Mouse (Mus musculus) ZHBTc4 (cell line): Measurements from ENCODE around the gene Fam110c.
"Not testable (repeated sequence)": the region's sequence is repeated elsewhere in the genome, so short reads cannot be mapped to it uniquely, and the experiment has no call there.

Experiments
- DNase-seq: peaks from one replicate; pipeline ENCODE4 v3.0.0-alpha.2; 2011; ENCODE audit warnings: low read depth, low spot score

The Fam110c gene

GRCm38 (mm10) chr12:31073412-31074354 lies at the start of gene Fam110c:
Fam110c (plus strand) TSS chr12:31073861.
- DNase-seq = peak; percentile 44

DNA sequence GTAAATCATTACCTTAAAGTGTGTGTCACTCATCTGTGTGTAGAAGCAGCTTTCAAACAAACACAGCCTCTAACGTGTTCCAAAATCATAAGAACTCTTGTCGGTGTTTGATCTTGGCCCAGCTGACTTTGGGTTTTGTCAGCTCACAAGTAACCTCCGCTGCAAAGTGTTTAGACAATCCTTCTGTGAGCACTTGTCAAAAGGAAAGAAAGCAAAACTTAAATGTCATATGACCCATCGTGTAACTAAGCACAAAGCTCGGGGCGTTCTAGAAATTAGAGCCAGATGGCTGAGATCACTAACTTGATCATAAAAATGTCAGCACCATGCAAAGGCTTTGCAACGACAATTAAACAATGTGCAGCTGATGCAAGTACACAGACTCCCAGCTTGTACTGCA lies 47.2 kb upstream of the Fam110c start:
- no peak for DNase-seq

DNA sequence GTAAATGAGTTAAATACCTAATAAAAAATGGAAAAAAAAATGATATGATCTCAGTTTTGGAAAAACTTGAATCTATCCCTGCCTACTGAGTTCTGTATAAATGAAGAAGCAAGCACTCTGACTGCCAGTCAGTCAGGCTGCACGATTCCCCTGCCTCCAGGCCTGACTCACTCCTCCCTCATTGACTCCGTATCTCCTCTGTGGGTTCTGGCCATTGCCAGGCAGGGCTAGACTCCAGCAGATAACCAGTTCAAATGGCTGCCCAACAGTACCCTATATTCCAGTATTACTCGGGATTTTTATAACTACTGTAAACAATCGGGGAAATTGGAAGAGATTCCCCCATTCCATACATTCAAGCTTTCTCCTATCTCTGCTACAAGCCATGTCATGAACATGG lies 21.6 kb upstream of the Fam110c start:
- DNase-seq = no peak

DNA sequence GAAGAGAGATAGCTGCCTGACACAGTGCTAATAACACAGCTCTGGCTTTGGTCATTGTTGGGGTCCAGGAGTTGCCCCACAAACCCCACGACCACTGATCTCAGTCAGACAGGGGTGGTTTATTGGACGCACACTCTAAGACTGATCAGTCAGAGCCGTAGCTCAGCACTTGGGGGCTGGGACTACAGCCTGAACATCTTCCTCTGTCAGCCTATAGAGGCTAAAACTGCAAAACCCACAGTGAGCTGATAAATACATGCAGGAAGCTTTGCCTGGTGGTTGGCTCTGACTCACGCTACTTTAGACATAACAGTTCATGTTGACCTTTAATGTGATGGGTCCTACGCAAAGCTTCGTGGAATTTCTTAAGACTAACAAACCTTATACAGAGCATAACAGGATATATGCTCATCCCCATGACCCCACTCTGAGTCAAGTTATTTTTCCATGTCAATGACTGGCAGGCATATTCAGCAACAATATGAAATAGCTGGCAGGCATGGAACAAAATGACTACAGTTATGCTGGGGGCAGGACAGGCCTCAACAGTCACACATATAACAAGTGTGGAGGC lies 17.3 kb upstream of the Fam110c start:
- no peak for DNase-seq

DNA sequence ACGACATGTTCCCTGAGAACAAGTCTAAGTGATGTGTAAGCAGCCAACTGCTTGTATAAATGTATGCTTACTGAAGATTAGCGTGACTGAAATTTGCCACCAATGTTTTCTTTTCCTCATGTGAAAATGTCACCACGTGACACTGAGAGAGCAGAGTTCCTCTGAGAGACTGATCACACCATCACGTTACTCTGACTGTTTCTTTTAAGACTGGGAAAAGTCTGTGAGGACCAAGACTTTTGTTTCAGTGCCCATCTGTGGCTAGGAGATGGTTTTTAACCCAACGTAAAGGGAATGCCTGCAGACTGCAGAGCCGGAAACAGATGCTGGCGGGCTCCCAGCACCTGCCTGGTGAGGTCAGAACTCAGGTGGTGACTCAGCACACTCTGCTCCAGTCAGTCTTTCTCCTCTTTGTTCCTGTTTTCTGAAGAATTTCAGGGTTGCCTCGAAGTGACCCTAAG lies 14.2 kb upstream of the Fam110c start:
- no peak for DNase-seq

DNA sequence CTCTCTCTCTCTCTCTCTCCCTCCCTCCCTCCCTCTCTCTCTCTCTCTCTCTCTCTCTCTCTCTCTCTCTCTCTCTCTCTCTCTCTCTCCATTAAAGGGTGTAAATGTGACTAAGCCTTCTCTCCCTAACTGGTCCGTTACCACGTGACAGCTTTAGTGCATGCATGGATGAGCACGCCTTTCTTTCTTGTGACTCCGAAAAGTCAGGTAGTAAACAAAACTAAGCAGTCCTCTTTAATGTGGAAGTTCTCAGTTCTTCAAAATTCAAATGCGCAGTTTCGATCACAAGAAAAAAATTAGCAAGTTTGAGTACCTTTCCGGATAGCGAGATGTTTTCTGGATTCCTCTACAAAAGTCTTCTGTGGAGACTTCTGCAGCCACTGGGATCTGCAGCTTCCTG lies 13.4 kb upstream of the Fam110c start:
- no peak for DNase-seq

DNA sequence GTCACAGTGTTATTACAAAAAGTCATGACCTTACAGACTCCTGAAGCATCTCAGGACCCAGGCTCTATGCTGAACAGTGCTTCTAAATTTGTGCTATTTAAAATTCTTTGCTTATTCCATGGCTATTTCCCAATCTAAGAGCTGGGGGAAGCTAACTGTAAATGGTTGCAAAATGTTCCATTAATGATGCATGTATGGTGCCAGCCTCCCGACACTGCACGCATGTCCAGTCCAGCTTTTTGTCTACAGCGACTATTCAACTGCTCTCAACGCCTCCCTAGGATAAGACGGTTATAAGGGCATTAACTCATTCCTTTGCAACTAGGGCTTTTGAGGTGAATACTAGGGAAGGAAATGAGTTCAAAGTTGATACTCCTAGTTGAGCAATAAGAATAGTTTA lies 2.4 kb upstream of the Fam110c start:
- no peak for DNase-seq

- DNase-seq = not testable (repeated sequence)
Measured at GRCm38 (mm10) chr12:31074355-31074786, 710 bp downstream of the Fam110c start.

DNA sequence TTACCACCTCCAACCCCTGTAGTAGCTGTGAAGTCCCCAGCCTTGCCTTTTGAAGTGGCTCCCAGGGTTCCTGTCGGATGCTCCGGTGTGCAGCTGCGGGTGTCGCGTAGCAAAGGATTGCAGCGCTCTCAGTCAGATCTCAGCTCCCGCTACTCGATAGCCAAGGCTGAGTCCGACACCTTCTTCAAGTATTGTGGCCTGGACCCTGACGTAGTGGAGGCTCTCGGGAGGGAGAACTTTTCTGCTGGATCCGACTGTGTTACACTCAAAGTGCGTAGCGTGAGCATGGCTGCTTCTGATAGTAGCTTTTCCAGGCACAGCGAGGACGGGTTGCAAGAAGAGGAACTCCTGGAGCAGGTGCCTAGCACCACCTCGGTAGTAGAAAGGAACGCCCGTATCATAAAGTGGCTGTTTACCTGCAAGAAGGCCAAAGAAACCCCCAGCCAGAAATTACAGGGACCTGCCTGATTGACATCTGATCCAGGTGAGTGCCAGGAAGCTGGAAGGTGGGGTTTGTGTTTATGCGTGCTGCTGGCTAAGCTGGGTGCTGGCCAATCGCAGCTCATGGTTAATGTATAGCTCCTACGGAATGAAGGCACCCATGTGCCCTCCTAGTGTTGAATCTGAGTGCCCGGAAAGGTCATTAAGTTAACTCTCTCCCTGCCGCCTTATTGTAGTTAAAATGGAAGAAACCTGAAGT lies 1.3 kb downstream of the Fam110c start:
- DNase-seq = peak; percentile 39

DNA sequence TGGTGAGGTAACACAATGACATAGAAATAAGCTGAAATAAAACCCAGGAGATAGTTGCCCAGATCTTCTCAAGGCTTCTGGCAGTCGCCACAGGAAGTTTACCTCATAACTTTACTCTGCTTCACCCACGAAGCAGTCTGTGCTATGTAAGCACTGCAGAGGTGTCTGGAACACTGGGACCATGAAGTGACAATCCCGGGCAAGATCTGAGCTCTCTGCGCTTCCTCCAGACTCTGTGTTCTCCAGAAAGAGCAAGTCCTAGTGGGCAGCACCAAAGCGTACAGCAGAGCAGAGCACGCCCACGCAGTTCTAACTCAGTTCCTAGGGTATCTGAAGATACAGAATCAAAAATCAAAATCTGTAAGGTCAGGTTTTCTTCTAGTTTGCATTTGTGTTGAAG lies 3.4 kb downstream of the Fam110c start:
- no peak for DNase-seq

DNA sequence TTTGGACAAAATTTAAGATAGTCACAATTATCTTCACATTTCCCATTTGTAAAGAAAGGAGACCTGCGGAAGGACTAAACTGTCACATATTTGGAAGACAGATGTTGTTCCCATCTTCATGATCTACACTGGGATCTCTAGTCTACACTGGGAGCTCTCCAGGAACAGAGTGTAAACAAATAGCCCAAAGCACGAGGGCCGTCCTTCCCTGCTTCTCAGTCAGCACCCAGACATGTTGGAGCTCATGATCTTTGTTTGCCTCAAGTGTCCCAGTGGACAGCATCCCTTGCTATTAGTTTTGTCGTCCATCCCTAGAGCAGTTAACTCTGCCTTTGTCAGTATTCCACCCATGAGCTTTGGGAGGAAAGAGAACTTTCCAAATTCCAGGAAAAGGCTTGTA lies 4.4 kb downstream of the Fam110c start:
- no peak for DNase-seq

- DNase-seq = no peak
Measured at GRCm38 (mm10) chr12:31080352-31080751, 6.7 kb downstream of the Fam110c start.

DNA sequence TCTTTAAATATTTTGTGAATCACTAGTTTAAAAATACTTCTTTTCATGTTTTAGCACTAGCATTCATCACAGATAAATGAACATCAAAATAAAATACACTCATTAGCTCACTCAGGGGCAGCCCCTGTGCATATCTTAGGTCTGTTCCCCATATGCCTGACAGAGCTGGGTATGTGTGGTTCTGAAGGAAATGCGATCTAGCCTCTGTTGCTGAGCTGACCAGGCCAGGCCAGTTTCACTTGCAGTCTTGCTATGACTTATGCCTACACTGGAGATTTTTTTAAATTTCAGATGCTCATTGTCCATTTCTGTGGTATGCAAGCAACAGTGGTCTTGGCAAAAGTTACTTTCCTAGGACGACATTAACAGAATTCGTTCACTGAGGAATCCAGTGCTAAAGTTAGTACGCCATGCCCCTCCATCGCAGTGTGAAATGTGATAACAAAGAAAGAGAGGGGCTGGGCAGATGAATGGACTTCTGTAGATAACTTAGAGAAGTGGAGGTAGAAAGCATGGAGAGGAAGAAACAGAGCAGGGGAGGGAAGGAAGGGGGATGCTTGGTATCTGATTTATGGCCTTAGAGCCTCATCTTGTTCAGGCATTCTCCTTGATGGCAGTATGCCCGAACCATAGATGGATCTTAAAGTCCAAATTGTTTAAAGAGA lies 7.4 kb downstream of the Fam110c start:
- DNase-seq = no peak

DNA sequence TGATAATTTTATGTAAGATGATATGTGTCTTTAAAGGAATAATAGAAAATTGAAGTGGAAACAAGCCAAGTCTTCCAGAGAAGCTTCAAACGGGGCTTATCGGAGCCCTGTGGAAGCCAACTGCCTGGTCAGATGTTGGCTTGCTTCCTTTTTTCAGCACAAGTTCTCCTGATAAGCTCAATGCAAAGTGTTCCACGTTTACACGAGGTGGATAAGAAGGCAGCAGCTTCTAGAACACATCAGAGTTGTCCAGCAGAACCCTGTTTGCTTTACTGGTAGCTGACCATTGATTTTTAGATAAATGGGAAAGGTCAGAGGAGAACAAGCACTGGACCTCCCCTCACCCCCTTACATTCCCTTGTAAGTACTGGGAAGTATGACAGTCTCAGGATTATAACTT lies 9.3 kb downstream of the Fam110c start:
- DNase-seq = no peak

DNA sequence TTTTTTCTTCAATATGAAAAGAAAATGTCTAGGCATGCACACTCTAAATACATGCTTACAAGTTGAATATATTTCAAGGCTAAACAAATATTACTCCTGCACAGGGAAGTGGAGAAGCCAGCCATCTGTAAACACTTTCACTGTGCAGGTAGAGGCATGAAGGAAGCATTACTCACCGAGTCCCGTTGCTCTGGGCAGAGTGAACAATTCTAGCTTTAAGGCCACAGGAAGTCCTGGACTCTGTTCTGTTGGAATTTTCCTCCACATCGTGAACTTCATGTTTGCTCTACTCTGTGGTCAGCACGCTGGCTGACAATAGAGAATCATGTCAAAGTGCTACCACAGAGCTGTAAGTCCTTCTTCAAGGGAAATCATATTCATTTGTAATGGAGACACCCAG lies 9.7 kb downstream of the Fam110c start:
- DNase-seq = no peak

- DNase-seq = no peak
Measured at GRCm38 (mm10) chr12:31087060-31087459, 13.4 kb downstream of the Fam110c start.

GRCm38 (mm10) chr12:31090401-31090800 lies 16.7 kb downstream of the Fam110c start:
- no peak for DNase-seq

GRCm38 (mm10) chr12:31090882-31091640 lies 17.4 kb downstream of the Fam110c start:
- no peak for DNase-seq

- peak; percentile 86 for DNase-seq
Measured at GRCm38 (mm10) chr12:31092481-31092880, 18.8 kb downstream of the Fam110c start.

DNA sequence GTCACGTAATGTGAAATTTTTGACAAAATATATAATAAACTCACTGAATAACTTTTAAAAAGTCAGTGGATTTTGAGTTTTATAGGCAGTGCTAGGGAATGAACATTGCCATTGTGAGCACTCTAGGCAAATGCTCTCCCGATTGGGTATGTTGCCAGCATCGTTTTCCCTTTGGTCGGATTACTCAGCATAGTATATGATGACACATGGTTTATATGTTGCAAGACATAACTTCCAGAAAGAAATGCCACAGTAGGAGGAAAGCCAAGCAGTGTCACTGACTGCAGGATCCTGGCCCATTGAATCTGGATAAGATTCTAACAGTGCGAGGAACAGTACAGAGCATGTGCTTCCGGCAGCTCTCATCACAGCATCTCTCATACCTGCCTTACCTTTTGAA lies 23.5 kb downstream of the Fam110c start:
- DNase-seq = no peak

GRCm38 (mm10) chr12:31101190-31101589 lies 27.5 kb downstream of the Fam110c start:
- no peak for DNase-seq
